Mouse (Mus musculus): ENCODE measurements around the gene Parp4. TPM values are rescaled to one million over a fixed set of nuclear protein-coding genes. Genes with fewer than 3 reads are reported as not detected.

Gene Parp4
- polyA plus RNA-seq, 1 experiment from 2014 or later, result 0.94 TPM

DNA sequence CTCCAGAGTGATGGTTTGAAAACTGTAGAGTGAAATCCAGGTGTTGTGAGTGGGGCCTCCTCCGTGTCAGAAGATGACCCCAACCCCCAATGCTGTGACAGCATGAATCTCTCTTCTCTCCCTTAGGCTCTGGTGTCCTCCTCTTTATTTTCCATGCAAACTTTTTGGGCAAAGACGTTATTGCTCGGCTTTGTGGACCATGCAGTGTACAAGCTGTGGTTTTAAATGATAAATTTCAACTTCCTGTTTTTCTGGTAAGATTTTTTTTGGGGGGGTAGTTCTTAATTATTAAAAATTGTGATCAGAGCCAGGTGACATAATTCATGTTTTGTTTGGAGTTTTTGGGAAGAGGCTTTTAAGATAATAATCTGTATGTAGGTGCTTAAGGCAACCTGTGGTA is 120.1 kb downstream of the Parp4 start:
- H3K9me3 ChIP-seq, result no peaks in the 10 kb centered on the region
- no peak overlapping the region for H3K9ac ChIP-seq
- no peak for ATAC-seq (replicated peaks)
- peaks cover 66% of the 10 kb centered on the region for H3K36me3 ChIP-seq (replicated peaks)
- 87% methylated on average over 3 of the region's 3 CpGs for WGBS
- no peak overlapping the region for H3K4me2 ChIP-seq
- H3K4me1 ChIP-seq, result no peaks in the 10 kb centered on the region
- H3K27ac ChIP-seq, result no peak overlapping the region
- no peak overlapping the region for H3K4me3 ChIP-seq
- H3K27me3 ChIP-seq (replicated peaks), result no peaks in the 10 kb centered on the region

DNA sequence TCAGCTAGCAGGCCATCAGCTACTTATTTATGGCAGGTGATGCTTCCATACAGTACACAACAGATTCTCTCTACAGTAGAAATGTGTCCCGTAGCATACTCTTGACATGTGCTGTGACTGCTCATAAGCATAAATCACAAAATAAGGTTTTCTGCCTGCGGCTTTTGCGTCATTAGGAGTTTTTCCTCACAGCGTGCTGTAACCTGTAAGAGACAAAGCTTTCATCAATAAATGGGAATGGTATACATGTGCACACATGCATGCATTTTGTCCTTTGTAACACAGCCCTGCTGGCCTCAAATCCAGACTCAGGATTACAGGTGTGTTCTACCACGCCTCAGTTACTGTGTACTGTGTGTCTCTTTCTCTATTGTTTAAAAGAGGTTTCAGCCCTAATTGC is 122.4 kb downstream of the Parp4 start:
- WGBS, result 92% methylated on average over 5 of the region's 5 CpGs
- ATAC-seq (replicated peaks), result no peak
- Histone ChIP-seq H3K27ac (no peak overlapping the region), H3K9ac (no peak overlapping the region), H3K4me3 (no peak overlapping the region), H3K9me3 (no peaks in the 10 kb centered on the region), H3K4me1 (no peaks in the 10 kb centered on the region), H3K36me3 (replicated peaks) (peaks cover 56% of the 10 kb centered on the region), H3K4me2 (no peak overlapping the region), H3K27me3 (replicated peaks) (no peaks in the 10 kb centered on the region)

DNA sequence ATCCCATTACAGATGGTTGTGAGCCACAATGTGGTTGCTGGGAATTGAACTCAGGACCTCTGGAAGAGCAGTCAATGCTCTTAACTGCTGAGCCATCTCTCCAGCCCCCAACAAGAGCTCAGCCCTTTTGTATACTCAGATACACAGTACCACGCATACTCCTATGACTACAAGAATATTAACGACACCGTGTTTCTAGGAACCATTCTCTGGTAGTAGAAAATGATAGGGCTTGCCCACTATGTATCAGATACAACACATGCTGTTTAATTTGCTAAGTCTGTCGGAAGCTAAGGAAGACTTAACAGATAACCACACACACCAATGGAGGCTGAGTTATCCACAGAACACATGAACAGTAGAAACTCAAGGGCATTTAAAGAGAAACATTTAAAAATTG is 127.2 kb downstream of the Parp4 start:
- Histone ChIP-seq H3K4me3 (no peak overlapping the region), H3K4me2 (no peak overlapping the region), H3K36me3 (replicated peaks) (peaks cover 21% of the 10 kb centered on the region), H3K27ac (no peak overlapping the region), H3K9ac (no peak overlapping the region), H3K4me1 (no peaks in the 10 kb centered on the region), H3K27me3 (replicated peaks) (no peaks in the 10 kb centered on the region), H3K9me3 (no peaks in the 10 kb centered on the region)
- ATAC-seq (replicated peaks), result no peak
- 93% methylated on average over 4 of the region's 4 CpGs for WGBS

DNA sequence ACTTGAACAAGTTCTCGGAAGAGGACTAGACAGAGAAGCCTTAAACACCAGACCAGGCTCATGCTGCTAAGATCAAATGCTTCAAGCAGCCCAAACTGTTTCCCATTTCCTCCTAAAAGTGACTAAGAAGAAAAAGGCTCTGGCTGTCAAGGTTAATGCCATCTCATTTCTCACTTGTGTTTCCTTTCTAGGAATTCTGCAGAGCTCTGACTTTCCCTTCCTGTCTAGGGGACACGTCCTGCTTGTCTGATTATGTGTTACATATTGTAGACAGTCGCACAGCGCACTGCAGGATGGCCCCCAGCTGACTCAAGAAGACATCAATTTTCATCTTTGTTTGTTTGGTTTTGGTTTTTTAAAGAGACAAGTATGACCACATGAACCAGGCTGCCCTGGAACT is 130.3 kb downstream of the Parp4 start:
- WGBS, result 83% methylated on average over 4 of the region's 4 CpGs
- H3K36me3 ChIP-seq (replicated peaks), result peaks cover 5% of the 10 kb centered on the region; the same call in 1 of the 2 replicates
- H3K9me3 ChIP-seq, result no peaks in the 10 kb centered on the region
- H3K4me3 ChIP-seq, result no peak overlapping the region
- no peak overlapping the region for H3K9ac ChIP-seq
- no peak for ATAC-seq (replicated peaks)
- H3K27ac ChIP-seq, result no peak overlapping the region
- no peaks in the 10 kb centered on the region for H3K27me3 ChIP-seq (replicated peaks)
- H3K4me2 ChIP-seq, result no peak overlapping the region
- no peaks in the 10 kb centered on the region for H3K4me1 ChIP-seq

Other genes with a start within 250 kb of the Parp4 start
- gene Atp12a, start 210.6 kb upstream of the Parp4 start, polyA plus RNA-seq (2015; fragmentation: Nextera tagmentation; extraction: Ambion mirVana), result 0.10 and 0.28 TPM in 2 replicates
- 1.0 and 1.3 TPM in 2 replicates for gene Rnf17, start 173.0 kb upstream of the Parp4 start, polyA plus RNA-seq (2015; fragmentation: Nextera tagmentation; extraction: Ambion mirVana)
- gene Cenpj, start 194 bp upstream of the Parp4 start, polyA plus RNA-seq (2015; fragmentation: Nextera tagmentation; extraction: Ambion mirVana), result 6.2 and 6.3 TPM in 2 replicates
- 41.4 and 45.2 TPM in 2 replicates for gene Mphosph8, start 92.6 kb downstream of the Parp4 start, polyA plus RNA-seq (2015; fragmentation: Nextera tagmentation; extraction: Ambion mirVana)
- gene Pspc1, start 202.7 kb downstream of the Parp4 start, polyA plus RNA-seq (2015; fragmentation: Nextera tagmentation; extraction: Ambion mirVana), result 37.5 and 40.9 TPM in 2 replicates
- gene Zmym5, start 236.1 kb downstream of the Parp4 start, polyA plus RNA-seq (2015; fragmentation: Nextera tagmentation; extraction: Ambion mirVana), result 30.9 and 35.8 TPM in 2 replicates